ENCODE assay signal across 19 mouse cellular contexts in the genomic region with DNA sequence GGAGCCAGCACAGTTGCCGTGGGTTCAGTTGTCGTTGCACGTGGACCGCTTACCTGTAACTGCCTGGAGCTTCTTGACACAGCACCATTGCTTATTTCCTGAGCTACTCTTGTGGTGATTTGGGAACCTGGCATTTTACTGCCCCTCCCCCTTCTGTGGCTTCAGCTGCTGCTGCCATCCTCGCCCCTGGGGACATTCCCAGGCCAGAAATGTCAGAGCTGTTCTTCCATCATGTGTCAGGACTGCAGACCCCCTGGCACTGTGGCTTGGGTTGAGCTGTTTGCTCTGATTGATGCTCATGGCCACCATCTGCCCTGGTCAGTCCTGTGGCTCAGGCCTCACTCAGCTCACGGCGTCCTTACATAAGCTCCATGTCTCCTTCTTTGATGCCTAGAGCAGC.
"Had no signal": no experiment of that assay in that cellular context is flagged by ENCODE, and none has a peak within 500 bp of the region (broad histone marks: within the 10 kb centered on the region; RNA-seq: fewer than 3 reads in every experiment).

No protein-coding gene starts in this region.

- H3K27ac ChIP-seq: liver, embryonic 15.5 days; lung, embryonic 15.5 days; macrophage; midbrain, embryonic 12.5 days; neural tube, embryonic 12.5 days; stomach, embryonic 15.5 days; stomach, postnatal 0 days had no signal

- H3K4me3 ChIP-seq: liver, embryonic 15.5 days; lung, embryonic 15.5 days; megakaryocyte, embryonic 14.5 days; midbrain, embryonic 12.5 days; neural tube, embryonic 12.5 days; stomach, embryonic 15.5 days had no signal

- H3K4me1 ChIP-seq: liver, embryonic 15.5 days; megakaryocyte, embryonic 14.5 days; neural tube, embryonic 12.5 days had no signal

- H3K27me3 ChIP-seq: lung, embryonic 15.5 days; midbrain, embryonic 12.5 days; stomach, embryonic 15.5 days had no signal

- H3K4me2 ChIP-seq: liver, embryonic 15.5 days; lung, embryonic 15.5 days; midbrain, embryonic 12.5 days; neural tube, embryonic 12.5 days; stomach, embryonic 15.5 days had no signal

- ATAC-seq: liver, postnatal 0 days; lung, postnatal 0 days; midbrain, embryonic 16.5 days had no signal

- DNase-seq: liver, postnatal 0 days; lung, adult 2 months; lung, postnatal 14 days; lung, postnatal 36 days; midbrain, embryonic 14.5 days; right cerebral cortex, postnatal 14 days; thymus, adult 2 months; thymus, postnatal 25 days; thymus, postnatal 4 days had no signal

- H3K9ac ChIP-seq: liver, embryonic 15.5 days; liver, postnatal 0 days; lung, embryonic 15.5 days; midbrain, embryonic 12.5 days; neural tube, embryonic 12.5 days; stomach, embryonic 15.5 days had no signal

- H3K36me3 ChIP-seq: liver, embryonic 15.5 days; lung, embryonic 15.5 days; midbrain, embryonic 12.5 days; neural tube, embryonic 12.5 days; stomach, embryonic 15.5 days had no signal

- H3K9me3 ChIP-seq: liver, embryonic 15.5 days; lung, embryonic 15.5 days; megakaryocyte, embryonic 14.5 days; midbrain, embryonic 12.5 days; neural tube, embryonic 12.5 days; stomach, embryonic 15.5 days had no signal
